Mouse (Mus musculus): Measurements from ENCODE around the gene Nt5e. TPM values are rescaled to one million over a fixed set of nuclear protein-coding genes. Genes with fewer than 3 reads are reported as not detected.

Nt5e gene
- polyA plus RNA-seq, 1 experiment from 2014 or later: 21.6 TPM

GRCm38 (mm10) chr9:88416752-88417151 is 89.8 kb downstream of the Nt5e start:
- no peak overlapping the region for H3K4me2 ChIP-seq (ENCODE audit: low read depth, low read length)
- WGBS: 61% methylated on average over 1 of the region's 1 CpGs
- no peaks in the 10 kb centered on the region for H3K9me3 ChIP-seq (ENCODE audit: control insufficient read depth, low read length)
- DNase-seq (ENCODE audit: low spot score): no peak
- no peak overlapping the region for H3K9ac ChIP-seq (ENCODE audit: low read depth, low read length)
- H3K27ac ChIP-seq (replicated peaks; ENCODE audit: low read depth, low read length): no peak overlapping the region
- no peaks in the 10 kb centered on the region for H3K4me1 ChIP-seq (ENCODE audit: control insufficient read depth, insufficient read depth, low read length)
- ATAC-seq (ENCODE audit: low read depth): no peak
- H3K4me3 ChIP-seq (ENCODE audit: low read depth, low read length): no peak overlapping the region
- H3K36me3 ChIP-seq (ENCODE audit: control insufficient read depth, insufficient read depth, low read length): peaks cover 25% of the 10 kb centered on the region
- H3K27me3 ChIP-seq (replicated peaks; ENCODE audit: control insufficient read depth, insufficient read depth, low read length): no peaks in the 10 kb centered on the region

Other genes starting within 250 kb of the Nt5e start
- 24.6 and 25.1 TPM in 2 replicates for gene Snx14, start 111.8 kb downstream of the Nt5e start, polyA plus RNA-seq (2014; fragmentation: Nextera tagmentation; extraction: Ambion mirVana)
- gene Gm20537, start 129.4 kb downstream of the Nt5e start, polyA plus RNA-seq (2014; fragmentation: Nextera tagmentation; extraction: Ambion mirVana): 0.58 and 1.2 TPM in 2 replicates
- gene Syncrip, start 155.4 kb downstream of the Nt5e start, polyA plus RNA-seq (2014; fragmentation: Nextera tagmentation; extraction: Ambion mirVana): 118 and 123 TPM in 2 replicates
- 9.0 and 10.5 TPM in 2 replicates for gene Zfp949, start 220.8 kb downstream of the Nt5e start, polyA plus RNA-seq (2014; fragmentation: Nextera tagmentation; extraction: Ambion mirVana)

All from embryonic facial prominence, embryonic 14.5 days (tissue).